Mouse (Mus musculus): ENCODE results near the gene Ewsr1.

Gene Ewsr1

DNA sequence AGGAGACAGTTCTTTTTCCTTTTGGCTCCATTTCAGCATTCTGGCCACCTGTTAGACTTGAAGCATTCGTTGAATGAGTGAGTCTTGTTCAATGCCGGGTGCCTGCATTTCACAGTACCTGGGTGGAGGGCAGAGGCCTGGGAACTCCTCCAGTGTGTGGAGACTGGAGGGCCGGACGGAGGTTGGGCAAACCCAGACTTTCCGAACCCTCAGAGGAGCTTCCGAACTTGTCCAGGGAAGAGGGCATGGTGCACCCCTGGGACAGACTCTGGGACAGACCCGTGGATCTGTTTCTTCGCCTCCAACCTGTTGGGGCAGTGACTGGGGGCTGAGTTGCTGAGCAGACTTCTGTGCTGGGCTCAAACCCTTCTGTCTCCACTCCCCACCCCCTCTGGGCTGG lies 42.0 kb downstream of the Ewsr1 start:
- DNase-seq = no peak

DNA sequence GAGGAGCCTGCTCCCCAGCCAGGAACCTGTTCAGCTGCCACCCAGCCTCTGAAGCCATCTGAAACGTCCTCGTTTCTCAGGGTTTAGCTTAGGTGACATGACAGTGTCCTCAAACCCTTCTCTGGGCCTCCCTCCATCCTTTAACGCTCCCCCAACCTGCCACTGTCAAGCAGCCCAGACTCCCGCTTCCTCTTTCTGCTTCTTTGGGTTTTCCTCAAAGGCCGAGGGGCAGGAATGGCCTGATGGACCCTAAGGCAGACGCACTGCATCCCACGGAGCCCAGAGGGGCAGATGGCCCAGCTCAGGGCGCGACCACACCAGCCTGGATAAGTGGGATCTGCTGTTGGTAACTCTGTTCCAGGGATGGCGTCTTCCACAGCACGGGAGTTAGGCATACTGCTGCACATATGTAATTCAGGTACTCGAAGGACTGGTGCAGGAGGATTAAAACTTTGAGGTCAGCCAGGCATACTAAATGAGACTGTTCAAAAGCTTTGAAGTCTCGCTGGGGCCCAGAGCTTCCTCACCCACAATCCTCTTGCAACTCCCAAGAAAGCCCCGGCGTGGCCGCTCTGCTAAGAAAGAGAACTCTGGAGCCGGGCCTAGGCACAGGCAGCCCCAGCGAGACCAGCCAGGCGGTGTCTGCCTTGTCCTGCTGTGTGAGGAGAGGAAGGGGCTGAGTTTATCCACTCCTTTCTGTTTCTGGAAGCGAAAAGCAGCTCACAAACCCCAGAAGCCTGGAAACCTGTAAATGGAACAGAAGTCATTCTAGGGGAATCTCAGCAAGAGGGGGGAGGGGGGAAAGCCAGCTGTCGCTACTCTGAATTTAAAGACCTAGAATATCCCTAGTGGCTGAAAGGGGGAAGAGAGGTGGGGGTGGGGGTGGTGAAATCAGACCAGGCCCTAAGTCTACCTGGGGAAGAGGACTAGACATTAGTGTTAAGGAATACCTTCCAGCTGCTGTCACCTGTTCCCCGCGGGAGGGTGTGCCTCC lies 42.8 kb downstream of the Ewsr1 start:
- no peak for DNase-seq

DNA sequence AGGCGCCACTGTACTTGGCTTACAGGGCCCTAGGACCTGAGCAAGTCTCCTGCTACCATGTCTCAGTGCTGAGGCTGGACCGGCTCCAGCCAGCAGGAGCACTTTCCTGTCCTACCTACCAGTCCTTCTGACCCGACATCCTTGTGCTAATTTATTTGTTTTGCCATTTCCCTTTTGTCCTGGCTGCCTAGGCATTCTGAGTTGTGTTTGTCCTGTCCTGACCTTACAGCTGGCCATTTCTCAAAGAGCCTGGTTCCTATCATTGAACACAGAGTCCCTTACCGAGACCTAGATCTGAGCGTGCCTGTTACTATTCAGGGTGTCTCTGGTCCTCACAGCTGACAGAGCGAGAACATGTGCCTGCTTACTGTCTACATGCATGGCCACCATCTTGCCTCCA lies 44.2 kb downstream of the Ewsr1 start:
- DNase-seq = no peak

DNA sequence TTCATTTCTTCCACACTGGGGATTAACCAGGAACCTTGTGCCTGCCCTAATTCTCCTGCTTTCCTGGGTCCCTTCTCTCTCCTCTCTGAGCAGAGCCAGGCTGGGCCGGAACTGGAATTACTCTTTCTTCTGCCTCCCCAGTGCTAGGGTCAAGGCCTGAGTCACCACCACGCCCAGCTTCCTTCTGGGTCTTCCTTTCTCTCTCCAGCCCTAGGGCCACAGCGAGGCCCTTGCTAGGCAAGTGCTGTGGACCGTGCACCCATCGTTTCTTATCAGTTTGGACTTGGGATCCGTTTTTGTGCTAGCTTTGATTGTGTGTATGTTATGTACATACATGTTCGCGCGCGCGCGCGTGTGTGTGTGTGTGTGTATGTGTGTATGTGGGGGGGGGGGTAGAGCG lies 44.9 kb downstream of the Ewsr1 start:
- DNase-seq = no peak

DNA sequence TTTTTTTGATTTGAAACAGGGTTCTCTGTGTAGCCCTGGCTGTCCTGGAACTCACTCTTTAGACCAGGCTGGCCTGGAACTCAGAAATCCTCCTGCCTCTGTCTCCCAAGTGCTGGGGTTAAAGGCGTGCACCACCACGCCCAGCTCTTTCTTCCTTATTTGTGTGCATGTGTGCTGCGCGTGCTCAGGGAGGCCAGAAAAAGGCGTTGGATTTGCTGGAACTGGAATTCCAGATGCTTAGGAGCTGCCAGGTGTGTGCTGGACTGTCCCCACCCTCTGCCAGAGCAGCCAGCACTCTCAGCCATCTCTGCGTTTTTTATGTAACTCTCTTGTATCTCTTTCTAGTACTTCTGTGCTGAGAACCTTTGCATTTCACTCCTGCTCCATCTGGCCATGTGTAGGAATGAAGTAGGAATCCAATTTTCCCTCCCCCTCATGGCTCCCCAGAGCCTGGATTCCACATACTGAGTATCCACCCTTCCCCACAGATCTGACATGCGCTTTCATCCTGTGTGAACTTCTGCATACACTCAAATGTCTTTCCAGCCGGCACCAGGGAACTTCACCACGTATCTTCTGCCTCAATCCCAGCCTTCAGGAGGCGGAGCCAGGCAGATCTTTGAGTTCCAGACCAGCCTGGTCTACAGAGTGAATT lies 46.7 kb downstream of the Ewsr1 start:
- DNase-seq = peak; percentile 85

DNA sequence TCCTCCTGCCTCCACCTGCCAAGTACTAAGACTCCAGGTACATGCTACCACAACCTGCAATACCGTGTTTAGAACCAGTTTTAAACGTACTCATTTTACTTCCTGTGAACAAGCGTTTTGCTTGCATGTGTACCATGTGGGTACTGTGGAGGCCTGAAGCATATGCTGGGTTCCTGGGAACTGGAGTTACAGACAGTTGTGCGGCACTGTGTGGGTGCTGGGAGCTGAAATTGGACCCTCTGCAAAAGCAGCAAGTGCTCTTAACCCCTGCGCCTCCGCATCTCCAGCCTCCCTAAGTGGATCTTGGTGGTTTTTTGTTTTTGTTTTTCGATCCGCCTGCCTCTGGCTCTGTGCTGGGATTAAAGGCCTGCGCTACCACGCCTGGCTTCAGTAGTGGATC lies 47.4 kb downstream of the Ewsr1 start:
- no peak for DNase-seq

DNA sequence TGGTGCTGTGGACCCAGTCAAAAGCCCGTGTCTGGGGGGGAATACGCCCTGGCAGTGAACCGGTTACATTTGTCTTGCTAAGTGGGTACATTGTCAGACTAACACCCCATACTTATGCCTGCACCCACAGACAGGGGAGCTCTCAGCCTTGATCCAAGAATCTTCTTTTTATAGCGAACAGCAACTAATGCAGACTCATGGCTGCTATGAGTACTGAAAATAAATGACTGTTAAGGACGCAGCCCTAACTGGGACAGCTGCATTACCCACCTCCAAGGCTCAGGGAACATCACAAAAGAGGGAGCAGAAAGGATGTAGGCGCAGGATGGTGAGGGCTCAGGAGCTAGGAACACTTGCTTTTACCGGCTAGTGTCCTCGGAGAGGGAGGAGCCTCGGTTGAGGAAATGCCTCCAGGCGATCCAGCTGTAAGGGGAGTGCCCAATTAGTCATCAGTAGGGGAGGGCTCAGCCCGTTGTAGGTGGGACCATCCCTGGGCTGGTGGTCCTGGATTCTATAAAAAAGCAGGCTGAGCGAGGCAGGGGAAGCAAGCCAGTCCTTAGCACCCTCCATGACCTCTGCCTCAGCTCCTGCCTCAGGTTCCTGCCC lies 52.6 kb downstream of the Ewsr1 start:
- DNase-seq = no peak

DNA sequence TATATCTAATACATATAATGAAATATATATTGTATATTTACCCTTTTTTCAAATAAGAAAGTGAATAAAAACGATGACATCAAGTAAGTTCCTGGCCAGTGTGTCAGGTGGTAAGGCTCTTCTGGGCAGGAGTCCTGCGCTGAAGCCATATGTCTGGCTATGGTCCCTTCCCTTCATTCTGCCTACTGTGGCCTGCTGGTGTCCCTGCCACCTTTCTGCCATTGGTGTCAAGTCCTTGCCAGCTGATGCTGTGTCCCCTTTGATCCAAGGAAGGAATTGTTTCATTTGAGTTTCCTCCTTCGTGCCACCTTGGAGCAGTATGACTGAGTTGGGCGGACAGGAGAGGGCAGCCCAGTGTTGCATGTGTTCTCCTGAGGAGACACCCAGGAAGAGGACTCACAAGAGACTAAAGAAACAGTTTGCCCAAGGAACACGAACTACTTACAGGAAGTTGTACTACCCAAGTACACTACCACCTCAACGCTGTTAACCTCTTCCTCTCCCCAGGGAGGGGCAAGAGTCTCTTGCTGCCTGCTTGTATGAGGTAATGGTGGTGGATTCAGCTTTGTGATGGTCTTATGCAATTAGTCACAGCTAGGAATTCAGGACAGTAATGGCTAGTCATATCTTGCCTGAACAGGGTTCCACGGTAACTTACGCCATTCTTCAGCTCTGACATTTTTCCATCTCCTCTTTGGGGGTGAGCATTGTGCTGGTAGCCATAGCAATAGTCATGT lies 56.3 kb downstream of the Ewsr1 start:
- DNase-seq = no peak

DNA sequence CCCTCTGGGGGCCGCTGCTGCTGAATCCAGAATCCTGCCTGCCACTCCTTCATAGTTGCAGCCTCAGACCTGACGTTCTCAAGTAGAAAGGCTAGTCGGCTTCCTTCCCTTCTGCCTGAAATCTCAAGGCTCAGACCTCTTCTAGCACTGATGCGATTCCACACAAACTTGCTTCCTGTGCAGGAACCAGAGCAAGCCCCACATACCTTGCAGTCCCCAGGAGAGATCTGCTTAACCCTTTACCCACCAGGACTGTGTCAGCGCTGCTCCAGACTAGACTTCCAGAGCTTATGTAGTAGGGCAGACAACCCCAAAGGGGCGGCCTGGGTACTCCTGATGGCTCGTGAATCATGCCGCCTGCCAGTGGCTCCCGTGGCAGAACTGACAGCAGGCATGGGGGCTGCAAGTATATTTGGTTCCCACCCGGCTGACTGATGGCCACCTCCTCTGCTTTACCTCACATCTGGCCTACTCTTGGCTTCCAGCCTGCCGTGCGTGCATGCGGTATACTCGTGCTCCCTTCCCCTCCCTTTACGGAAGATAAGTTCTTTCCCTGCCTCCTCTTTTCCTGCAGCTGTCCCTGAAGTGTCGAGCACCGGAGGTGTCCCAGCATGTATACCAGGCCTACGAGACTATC lies 57.8 kb downstream of the Ewsr1 start:
- DNase-seq = peak; percentile 86

DNA sequence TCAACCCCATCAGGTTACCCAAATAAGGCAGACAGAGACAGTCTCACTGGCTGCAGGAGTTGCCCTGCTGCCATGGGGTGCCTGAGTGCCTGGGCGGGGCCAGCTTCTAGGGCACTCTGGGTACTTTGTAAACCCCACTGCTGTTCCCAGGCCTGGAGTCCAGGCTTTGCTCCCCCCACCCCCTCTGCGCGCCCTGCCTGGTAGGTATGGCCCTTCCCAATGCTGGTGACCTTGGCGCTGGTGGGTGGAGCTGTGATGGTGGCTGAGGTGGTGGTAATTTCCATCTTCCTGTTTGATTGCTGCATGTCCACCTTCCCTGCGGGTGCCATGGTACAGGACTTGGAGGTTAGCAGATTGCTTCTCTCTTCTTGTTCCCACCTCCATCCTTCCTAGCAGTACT lies 58.5 kb downstream of the Ewsr1 start:
- no peak for DNase-seq

DNA sequence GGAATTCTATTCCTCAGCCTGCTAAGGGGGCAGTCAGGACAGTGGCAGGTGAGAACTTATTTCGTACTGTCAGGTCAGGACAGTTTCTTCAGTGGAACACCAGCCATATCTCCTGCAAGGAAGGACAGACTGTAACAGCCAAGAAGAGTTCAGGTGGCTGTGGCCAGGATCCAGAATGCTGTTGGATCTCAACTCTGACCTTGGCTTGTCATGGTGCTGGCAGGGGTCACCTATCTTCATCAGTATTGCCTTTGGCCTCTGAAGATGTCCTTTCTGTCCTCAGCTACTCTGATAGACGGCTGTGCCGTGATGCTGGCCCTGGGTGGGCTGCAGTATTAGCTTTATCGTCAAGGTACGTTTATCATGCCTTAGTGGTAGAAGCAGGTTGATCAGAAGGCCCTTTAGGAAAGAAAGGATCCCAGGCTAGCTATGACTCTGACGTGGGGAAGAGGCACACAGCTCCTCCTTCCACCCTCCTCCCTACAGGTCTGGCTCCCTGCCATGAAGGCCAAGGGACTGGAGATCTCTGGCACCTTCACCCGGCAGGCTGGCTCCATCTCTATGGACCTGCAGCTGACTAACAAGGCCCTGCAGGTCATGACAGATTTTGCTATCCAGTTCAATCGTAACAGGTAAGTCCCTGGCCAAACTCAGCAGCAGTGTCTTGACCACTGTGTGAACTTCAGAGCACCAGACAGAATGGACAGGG lies 61.8 kb downstream of the Ewsr1 start:
- no peak for DNase-seq

DNA sequence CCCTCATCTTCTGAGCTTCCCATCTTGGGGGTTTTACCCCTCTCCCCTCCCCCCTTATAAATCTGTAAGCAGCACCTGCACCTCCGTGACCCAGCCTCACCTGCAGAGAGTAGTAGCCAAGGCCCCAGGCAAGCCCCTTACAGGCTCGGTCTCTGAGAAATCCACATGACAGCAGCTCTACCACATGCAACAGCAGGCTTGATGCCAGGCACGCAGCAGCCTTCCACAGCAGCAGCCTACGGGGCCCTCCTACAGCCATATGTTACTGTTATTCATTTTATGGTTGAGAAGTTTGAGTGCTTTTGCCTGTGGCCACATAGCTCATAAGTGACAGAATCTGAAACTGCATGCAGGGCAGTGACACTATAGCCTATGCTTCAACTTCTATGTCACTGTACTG lies 63.6 kb downstream of the Ewsr1 start:
- peak; percentile 91 for DNase-seq

DNA sequence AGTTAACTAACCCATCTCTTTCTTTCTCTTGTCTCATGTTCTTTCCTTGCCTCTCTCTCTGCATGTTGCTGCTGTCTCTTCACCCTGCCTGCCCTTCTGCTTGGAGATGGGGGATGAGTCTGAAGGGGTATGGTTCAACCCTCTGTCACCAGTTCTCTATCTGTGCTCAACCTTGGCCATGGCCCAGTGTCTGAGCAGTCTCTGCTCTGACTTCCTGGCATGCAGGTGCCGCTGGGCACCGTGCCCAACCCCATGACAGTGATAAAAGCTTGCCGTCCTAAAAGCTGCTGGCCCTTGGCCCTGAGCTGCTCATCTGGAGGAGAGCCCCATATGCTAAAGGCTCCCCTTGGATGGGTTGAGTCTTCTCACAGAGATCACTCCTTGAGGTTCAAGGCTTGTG lies 65.9 kb downstream of the Ewsr1 start:
- no peak for DNase-seq

DNA sequence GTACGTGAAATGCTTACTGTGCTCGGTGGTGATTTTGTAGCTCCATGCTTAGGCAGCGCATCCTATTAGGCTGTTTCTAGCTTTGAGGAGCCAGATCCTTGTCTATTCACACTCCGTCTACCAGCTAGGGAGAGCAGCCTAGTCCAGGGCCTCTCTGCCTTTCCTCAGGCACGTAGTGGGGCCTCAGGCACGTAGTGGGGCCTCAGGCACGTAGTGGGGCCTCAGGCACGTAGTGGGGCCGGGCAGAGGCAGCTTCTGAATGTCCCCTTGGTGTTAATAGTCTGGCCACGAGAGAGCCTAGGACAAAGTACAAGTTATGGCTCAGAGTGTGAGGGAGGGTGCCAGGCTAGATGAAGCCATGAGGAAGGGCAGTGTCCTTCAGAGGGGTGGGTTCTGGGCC lies 66.4 kb downstream of the Ewsr1 start:
- no peak for DNase-seq

DNA sequence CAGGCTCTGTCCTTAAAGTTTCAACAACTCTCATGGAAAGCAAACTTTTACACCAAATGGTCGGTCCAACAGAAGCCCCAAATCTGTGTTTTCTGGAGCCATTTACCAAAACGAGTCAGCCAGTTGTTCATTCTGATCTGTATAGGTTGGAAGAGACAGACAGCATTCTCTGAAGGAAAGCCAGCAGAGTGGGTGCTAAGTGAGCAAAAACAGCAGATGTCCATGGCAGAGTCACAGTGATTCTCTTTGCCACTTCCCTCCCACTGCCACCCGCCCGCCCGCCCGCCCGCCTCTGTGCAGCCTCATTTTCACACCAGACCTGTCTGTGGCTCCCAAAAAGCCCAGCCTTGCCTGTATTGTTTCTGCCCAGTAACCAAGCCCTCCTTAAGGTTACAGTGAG lies 70.8 kb downstream of the Ewsr1 start:
- peak; percentile 88 for DNase-seq

DNA sequence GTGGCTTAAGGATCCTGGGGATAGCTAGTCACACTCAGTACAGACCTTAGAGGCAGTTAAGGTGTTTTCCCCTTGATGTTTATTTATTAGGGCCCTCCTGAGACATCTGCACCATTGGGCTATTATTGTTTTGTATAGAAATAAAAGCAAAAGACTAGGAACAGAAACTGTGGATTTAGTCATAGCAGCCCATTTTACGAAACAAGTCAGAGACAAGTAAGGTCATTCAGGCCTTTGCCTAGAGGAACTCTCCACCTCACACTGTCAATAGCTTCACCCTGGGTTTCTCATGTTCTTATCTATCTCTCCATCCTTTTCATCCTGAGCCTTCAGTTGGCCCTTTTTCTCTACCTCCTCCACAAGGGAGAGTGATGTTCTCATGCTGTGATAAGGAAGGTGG lies 74.0 kb downstream of the Ewsr1 start:
- DNase-seq = no peak

Data from layer of hippocampus, adult 9-11 months (tissue).